Mouse (Mus musculus): ENCODE measurements at regions not wholly inside any gene's neighbourhood (a gene's known extent, or its start where the extent isn't known, plus 50 kb on each side); places are given as distances from the start of the nearest gene placed in this dataset.

GRCm38 (mm10) chr1:166735545-166735944 lies 53.9 kb upstream of the Fmo9 start:
- DNase-seq = no peak

GRCm38 (mm10) chr1:166738029-166738428 lies 56.4 kb upstream of the Fmo9 start:
- peak in 1 of 2 experiments; percentile 26 for DNase-seq

- no peak for DNase-seq
Observed at GRCm38 (mm10) chr1:166750236-166750635, 68.6 kb upstream of the Fmo9 start.

GRCm38 (mm10) chr1:166750777-166751176 lies 69.1 kb upstream of the Fmo9 start:
- DNase-seq = no peak

GRCm38 (mm10) chr1:166751436-166751835 lies 69.8 kb upstream of the Fmo9 start:
- DNase-seq = no peak

- no peak for DNase-seq
Observed at GRCm38 (mm10) chr1:166752990-166753709, 71.5 kb upstream of the Fmo9 start.

- no peak for DNase-seq
Observed at GRCm38 (mm10) chr1:166758987-166759386, 77.3 kb upstream of the Fmo9 start.

GRCm38 (mm10) chr1:166773114-166773513 lies 91.5 kb upstream of the Fmo9 start:
- DNase-seq = no peak

- peak; percentile 34 to 53 for DNase-seq
Observed at GRCm38 (mm10) chr1:166782106-166782505, 100.5 kb upstream of the Fmo9 start.

- no peak for DNase-seq
Observed at GRCm38 (mm10) chr1:166787945-166788344, 106.3 kb upstream of the Fmo9 start.

GRCm38 (mm10) chr1:166788824-166789399 lies 107.3 kb upstream of the Fmo9 start:
- DNase-seq = no peak

- no peak for DNase-seq
Observed at GRCm38 (mm10) chr1:166793052-166793716, 111.5 kb upstream of the Fmo9 start.

- DNase-seq = peak in 1 of 2 experiments; percentile 45
Observed at GRCm38 (mm10) chr1:166793717-166794081, 112.1 kb upstream of the Fmo9 start.

GRCm38 (mm10) chr1:166794622-166795244 lies 113.1 kb upstream of the Fmo9 start:
- no peak for DNase-seq

- DNase-seq = no peak
Observed at GRCm38 (mm10) chr1:166795613-166796012, 114.0 kb upstream of the Fmo9 start.

- DNase-seq = no peak
Observed at GRCm38 (mm10) chr1:166796362-166796925, 114.8 kb upstream of the Fmo9 start.

- no peak for DNase-seq
Observed at GRCm38 (mm10) chr1:166796931-166797330, 115.3 kb upstream of the Fmo9 start.

- DNase-seq = peak in 1 of 2 experiments; percentile 42
Observed at GRCm38 (mm10) chr1:166800953-166801603, 119.4 kb upstream of the Fmo9 start.

- no peak for DNase-seq
Observed at GRCm38 (mm10) chr1:166801929-166802328, 120.3 kb upstream of the Fmo9 start.

- DNase-seq = no peak
Observed at GRCm38 (mm10) chr1:166803928-166804327, 122.3 kb upstream of the Fmo9 start.

GRCm38 (mm10) chr1:166804333-166804732 lies 122.7 kb upstream of the Fmo9 start:
- DNase-seq = no peak

Data from heart, adult 18-20 months (tissue).